Mouse (Mus musculus) E14TG2a.4 (cell line): ENCODE measurements around the gene 1810010D01Rik.

Source experiments
- CTCF ChIP-seq: conservative IDR thresholded peaks from 2 replicates; pipeline ENCODE4 v1.5.1; 2014; ENCODE audit warnings: low read length
- NANOG ChIP-seq: IDR thresholded peaks from 2 replicates; pipeline ENCODE4 v1.6.1; 2014; ENCODE audit warnings: borderline replicate concordance, low read length, mixed read lengths
- POU5F1 ChIP-seq: IDR thresholded peaks from 2 replicates; pipeline ENCODE4 v1.6.1; 2014; ENCODE audit warnings: low read length, borderline replicate concordance

- no peak for TF ChIP-seq POU5F1
- no peak for TF ChIP-seq CTCF
- no peak for TF ChIP-seq NANOG
These were observed 48.2 kb upstream of the 1810010D01Rik start for GRCm38 (mm10) chr7:145256092-145256491.
